Mouse (Mus musculus): Measurements from ENCODE around the gene Serpina1e.

- TF ChIP-seq CTCF (conservative IDR thresholded peaks at IDR 0.05; ENCODE audit: insufficient read depth, insufficient read length, low read depth, low read length) (no peak), POLR2A (IDR thresholded peaks at IDR 0.05; ENCODE audit: low read depth, low read length) (no peak)
Observed at GRCm38 (mm10) chr12:103963288-103963687, 4.5 kb upstream of the Serpina1e start.

All from kidney, adult 2 months (tissue).